Mouse (Mus musculus) forebrain, embryonic 16.5 days (tissue): ENCODE measurements around the gene Anxa6. TPM values are rescaled to one million over a fixed set of nuclear protein-coding genes. Genes with fewer than 3 reads are reported as not detected.

Source experiments
- ATAC-seq: fragments of 200-750 bp; cut with Nextera tagmentation; 2 replicates; pipeline ENCODE4 v1.8.0; 2017; ENCODE audit warnings: mild to moderate bottlenecking, moderate library complexity
- H3K27ac ChIP-seq: fragments of 300-500 bp; sonication (generic); 2 replicates; pipeline ENCODE4 v1.5.1; 2014; ENCODE audit warnings: low read length, control low read depth
- H3K27me3 ChIP-seq: fragments of 300-500 bp; sonication (generic); replicated peaks from 2 replicates; pipeline ENCODE4 v1.6.1; 2014; ENCODE audit warnings: low read length; ENCODE audit not compliant: control insufficient read depth, insufficient read depth
- H3K36me3 ChIP-seq: fragments of 300-500 bp; sonication (generic); 2 replicates; pipeline ENCODE4 v1.6.1; 2014; ENCODE audit not compliant: control insufficient read depth, insufficient read depth
- H3K4me1 ChIP-seq: fragments of 300-500 bp; sonication (generic); replicated peaks from 2 replicates; pipeline ENCODE4 v1.6.1; 2014; ENCODE audit warnings: low read length; ENCODE audit not compliant: control insufficient read depth, insufficient read depth
- H3K4me2 ChIP-seq: fragments of 300-500 bp; sonication (generic); 2 replicates; pipeline ENCODE4 v1.6.1; 2014; ENCODE audit warnings: mild to moderate bottlenecking, low read length, control low read depth
- H3K4me3 ChIP-seq: fragments of 300-500 bp; sonication (generic); replicated peaks from 2 replicates; pipeline ENCODE4 v1.5.1; 2014; ENCODE audit warnings: mild to moderate bottlenecking, low read length, control low read depth
- H3K9ac ChIP-seq: fragments of 300-500 bp; sonication (generic); replicated peaks from 2 replicates; pipeline ENCODE4 v1.6.1; 2014; ENCODE audit warnings: low read depth, low read length, control low read depth
- H3K9me3 ChIP-seq: fragments of 300-500 bp; sonication (generic); 2 replicates; pipeline ENCODE4 v1.6.1; 2016; ENCODE audit warnings: low read length; ENCODE audit not compliant: control insufficient read depth
- WGBS: fragments of 180-500 bp; shearing (Covaris S2); extraction: QIAGEN DNeasy Blood & Tissue Kit; methylation state at CpG from one replicate; pipeline ENCODE4 v1.1.7; 2014; 5-methylcytosine and 5-hydroxymethylcytosine counted together
- polyA plus RNA-seq: library from polyadenylated mRNA; unstranded; fragments of >200 nt; fragmentation: Nextera tagmentation; extraction: Ambion mirVana; gene quantifications from 2 replicates; pipeline ENCODE4 v1.2.1, GENCODE M21; 2015

Anxa6 gene
- polyA plus RNA-seq, 1 experiment from 2014 or later = 40.9 TPM

DNA sequence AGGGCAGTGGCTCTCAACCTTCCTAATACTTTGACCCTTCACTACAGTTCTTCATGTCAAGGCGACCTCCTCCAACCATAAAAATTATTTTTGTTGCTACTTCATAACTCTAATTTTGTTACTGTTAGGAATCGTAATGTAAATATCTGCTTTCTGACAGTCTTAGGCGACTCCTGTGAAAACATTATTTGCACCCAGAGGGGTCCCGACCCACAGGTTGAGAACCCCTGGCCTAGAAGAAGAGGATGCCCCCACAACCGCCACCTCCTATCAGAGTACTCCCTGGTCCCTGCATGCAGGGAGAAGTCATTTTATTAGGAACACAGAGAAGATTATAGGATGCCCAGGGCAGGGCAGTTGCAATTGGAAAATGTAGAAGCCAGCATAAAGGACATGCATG is 38.1 kb upstream of the Anxa6 start:
- no peak for ATAC-seq
- H3K4me2 ChIP-seq = no peak overlapping the region

DNA sequence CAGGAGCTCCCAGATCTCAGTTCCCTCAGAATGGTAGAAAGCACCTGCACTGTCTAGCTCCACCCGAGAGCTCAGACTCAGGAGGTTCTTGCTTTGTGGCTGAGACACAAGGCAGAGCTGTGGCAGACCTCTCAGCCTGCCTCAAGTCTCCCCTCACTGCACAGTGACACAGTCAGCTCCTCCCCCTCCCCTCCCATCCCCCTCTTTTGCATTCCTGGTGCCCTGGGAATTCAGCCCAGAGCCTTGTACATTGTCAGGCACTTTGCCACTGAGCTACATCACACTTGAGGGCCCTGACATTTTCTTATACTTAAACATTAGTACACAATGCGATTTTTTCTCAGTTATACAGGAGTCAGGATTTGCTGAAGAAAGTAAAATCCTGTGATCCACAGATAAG is 35.8 kb upstream of the Anxa6 start:
- H3K27ac ChIP-seq = no peak overlapping the region
- ATAC-seq = peak; percentile 62
- H3K27me3 ChIP-seq = no peaks in the 10 kb centered on the region
- H3K4me2 ChIP-seq = no peak overlapping the region
- no peaks in the 10 kb centered on the region for H3K9me3 ChIP-seq
- WGBS = 33% methylated on average over 2 of the region's 2 CpGs
- H3K4me3 ChIP-seq = no peak overlapping the region
- peaks cover 4% of the 10 kb centered on the region; the same call in 1 of the 2 replicates for H3K4me1 ChIP-seq
- H3K9ac ChIP-seq = no peak overlapping the region
- no peaks in the 10 kb centered on the region for H3K36me3 ChIP-seq

More for the DNA sequence above, 38.1 kb upstream of the Anxa6 start:
- no peak overlapping the region for H3K27ac ChIP-seq
- H3K27me3 ChIP-seq = no peaks in the 10 kb centered on the region
- no peak overlapping the region for H3K9ac ChIP-seq
- no peaks in the 10 kb centered on the region for H3K36me3 ChIP-seq
- peaks cover 10% of the 10 kb centered on the region for H3K4me1 ChIP-seq
- H3K4me3 ChIP-seq = no peak overlapping the region
- 93% methylated on average over 5 of the region's 5 CpGs for WGBS
- no peaks in the 10 kb centered on the region for H3K9me3 ChIP-seq

DNA sequence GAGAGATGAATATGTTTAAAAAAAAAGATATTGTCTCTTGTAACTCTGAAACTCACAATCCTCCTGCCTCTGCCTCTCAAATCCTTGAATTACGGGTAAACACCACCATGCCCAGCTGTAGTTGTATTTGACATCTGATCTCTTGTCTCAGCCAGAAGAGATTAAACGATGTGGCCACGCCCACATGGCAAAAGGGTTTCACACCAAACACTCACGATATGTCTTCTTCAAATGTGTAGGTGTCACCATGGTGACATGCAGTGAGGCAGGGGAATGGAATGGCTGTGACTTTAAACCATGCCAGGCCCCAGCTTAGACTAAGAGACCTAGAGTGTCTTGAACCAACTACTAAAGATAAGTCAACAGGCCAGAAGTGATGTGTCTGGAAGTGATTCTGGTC is 33.7 kb upstream of the Anxa6 start:
- Histone ChIP-seq H3K4me2 (no peak overlapping the region), H3K36me3 (no peaks in the 10 kb centered on the region), H3K4me3 (no peak overlapping the region), H3K27ac (no peak overlapping the region), H3K9ac (no peak overlapping the region), H3K4me1 (peaks cover 4% of the 10 kb centered on the region; the same call in 1 of the 2 replicates), H3K27me3 (no peaks in the 10 kb centered on the region), H3K9me3 (no peaks in the 10 kb centered on the region)
- no peak for ATAC-seq
- 50% methylated on average over 4 of the region's 4 CpGs for WGBS

DNA sequence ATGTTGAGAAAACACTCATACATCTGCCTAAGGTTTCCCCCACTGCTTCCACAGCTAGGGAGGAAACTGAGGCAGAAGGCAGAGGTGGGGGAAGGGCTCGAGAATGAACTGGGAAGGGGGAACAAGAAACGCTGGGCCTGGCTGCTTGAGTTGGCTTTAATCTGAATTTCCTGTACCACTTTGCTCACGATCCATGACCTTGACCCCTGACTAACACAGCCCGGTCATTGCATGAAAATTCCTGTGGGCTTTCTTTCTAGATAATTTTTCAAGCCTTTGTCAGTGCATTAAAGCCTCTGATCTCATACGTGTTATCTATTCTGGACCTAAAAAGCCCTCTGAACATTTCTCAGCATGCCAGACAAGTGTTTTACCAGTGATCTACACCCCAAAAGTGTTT is 29.6 kb upstream of the Anxa6 start:
- no peaks in the 10 kb centered on the region for H3K36me3 ChIP-seq
- H3K27ac ChIP-seq = no peak overlapping the region
- no peak overlapping the region for H3K9ac ChIP-seq
- no peak for ATAC-seq
- H3K9me3 ChIP-seq = no peaks in the 10 kb centered on the region
- H3K4me2 ChIP-seq = no peak overlapping the region
- H3K4me3 ChIP-seq = no peak overlapping the region
- 80% methylated on average over 5 of the region's 5 CpGs for WGBS
- no peaks in the 10 kb centered on the region for H3K27me3 ChIP-seq
- H3K4me1 ChIP-seq = no peaks in the 10 kb centered on the region

DNA sequence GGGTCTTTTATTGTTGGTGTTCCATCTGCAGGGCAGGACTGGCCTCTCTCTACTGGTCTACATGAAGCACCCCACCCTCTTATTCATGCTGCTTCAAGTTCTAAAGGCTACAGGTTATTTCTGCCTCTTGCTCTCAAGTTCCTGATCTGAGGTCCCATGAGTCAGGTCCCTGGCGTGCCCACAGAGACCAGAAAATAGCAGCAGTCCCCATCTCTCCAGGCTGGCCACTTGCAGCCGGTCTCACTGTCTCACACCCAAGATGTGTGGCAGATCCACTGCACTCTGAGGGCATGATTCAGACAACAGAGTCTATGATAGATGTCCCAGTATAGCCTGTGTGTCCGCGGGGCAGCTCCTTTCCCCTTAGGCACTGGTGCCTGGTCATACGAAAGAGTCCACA is 27.6 kb upstream of the Anxa6 start:
- no peak for ATAC-seq
- no peaks in the 10 kb centered on the region for H3K9me3 ChIP-seq
- 97% methylated on average over 5 of the region's 5 CpGs for WGBS
- no peak overlapping the region for H3K4me2 ChIP-seq
- H3K27me3 ChIP-seq = no peaks in the 10 kb centered on the region
- no peaks in the 10 kb centered on the region for H3K4me1 ChIP-seq
- H3K9ac ChIP-seq = no peak overlapping the region
- no peaks in the 10 kb centered on the region for H3K36me3 ChIP-seq
- no peak overlapping the region for H3K27ac ChIP-seq
- H3K4me3 ChIP-seq = no peak overlapping the region

DNA sequence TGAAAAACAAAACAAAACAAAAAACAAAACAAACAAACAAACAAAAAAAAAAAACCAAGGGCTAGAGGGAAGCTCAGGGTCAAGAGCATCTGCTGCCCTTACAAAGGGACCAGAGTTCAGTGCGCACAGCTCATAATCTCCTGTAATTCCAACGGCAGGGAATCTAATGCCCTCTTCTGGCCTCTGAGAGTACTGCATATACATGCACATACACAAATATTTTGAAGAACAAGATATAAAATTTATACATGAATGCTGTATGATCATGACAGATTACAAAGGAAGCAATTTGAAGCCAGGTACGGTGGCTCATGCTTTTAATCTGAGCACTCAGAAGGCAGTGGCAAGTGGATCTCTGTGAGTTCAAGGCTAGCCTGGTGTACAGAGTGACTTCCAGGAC is 24.3 kb upstream of the Anxa6 start:
- Histone ChIP-seq H3K36me3 (no peaks in the 10 kb centered on the region), H3K4me1 (no peaks in the 10 kb centered on the region), H3K9ac (no peak overlapping the region), H3K4me3 (no peak overlapping the region), H3K4me2 (no peak overlapping the region), H3K9me3 (no peaks in the 10 kb centered on the region), H3K27me3 (no peaks in the 10 kb centered on the region), H3K27ac (no peak overlapping the region)
- 88% methylated on average over 3 of the region's 3 CpGs for WGBS
- no peak for ATAC-seq

DNA sequence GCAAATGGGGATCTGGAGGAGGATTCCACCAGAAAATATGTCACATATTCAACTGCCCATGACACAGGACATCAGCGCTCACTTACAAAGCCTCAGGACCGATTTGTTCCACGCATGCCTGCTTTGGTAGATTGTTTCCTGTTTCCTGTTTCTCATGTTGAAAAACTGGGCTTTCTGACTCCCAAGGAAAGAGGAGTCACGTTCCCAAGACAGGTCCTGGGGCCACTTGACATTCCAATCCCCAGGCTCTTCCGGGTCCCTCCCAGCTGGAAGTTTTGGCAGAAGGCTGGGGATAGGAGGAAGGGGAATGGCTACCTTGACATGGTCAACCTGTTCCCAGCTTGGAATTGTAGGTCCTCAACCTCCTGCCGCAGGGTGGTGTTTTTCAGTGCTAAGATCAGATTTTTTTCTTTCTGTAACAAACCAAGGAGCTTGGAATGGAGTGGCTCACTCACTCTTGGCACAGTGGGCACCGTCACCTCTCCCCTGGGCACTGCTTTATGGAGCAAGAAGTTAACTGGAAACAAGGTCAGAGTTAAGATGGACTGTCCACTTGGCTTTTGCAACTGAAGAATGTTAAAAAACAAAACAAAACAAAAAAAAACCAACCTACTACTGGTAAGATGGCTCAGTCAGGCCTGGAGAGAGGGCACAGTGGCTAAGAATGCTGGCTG is 17.7 kb upstream of the Anxa6 start:
- H3K4me2 ChIP-seq = no peak overlapping the region
- ATAC-seq = no peak
- H3K27me3 ChIP-seq = no peaks in the 10 kb centered on the region
- H3K27ac ChIP-seq = no peak overlapping the region
- no peaks in the 10 kb centered on the region for H3K4me1 ChIP-seq
- no peaks in the 10 kb centered on the region for H3K36me3 ChIP-seq
- WGBS = 88% methylated on average over 7 of the region's 7 CpGs
- no peak overlapping the region for H3K9ac ChIP-seq
- no peak overlapping the region for H3K4me3 ChIP-seq
- H3K9me3 ChIP-seq = no peaks in the 10 kb centered on the region

DNA sequence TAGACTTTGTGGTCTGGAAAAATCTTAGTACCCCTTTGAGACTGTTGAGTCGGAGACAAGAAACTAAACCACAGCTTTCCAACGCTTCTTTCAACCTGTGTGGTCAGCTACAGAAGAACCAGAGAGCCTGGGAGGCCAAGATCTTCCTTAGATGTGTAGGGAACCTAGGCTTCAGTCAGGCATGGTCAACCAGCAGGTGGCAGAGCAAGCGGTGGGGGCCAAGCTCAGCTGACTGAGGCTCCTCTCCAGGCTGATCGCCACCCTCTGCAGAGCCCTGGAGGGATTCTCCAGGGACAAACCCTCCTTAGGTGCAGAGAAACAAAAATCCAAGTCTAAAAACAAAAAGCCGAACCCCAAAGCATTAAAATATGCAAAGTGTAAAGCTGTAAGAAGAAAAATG is 13.4 kb upstream of the Anxa6 start:
- H3K9ac ChIP-seq = no peak overlapping the region
- whole genome bisulfite sequencing = 60% methylated on average over 5 of the region's 5 CpGs
- H3K4me1 ChIP-seq = no peaks in the 10 kb centered on the region
- no peaks in the 10 kb centered on the region for H3K27me3 ChIP-seq
- H3K4me3 ChIP-seq = no peak overlapping the region
- ATAC-seq = no peak
- H3K36me3 ChIP-seq = no peaks in the 10 kb centered on the region
- H3K27ac ChIP-seq = no peak overlapping the region
- H3K4me2 ChIP-seq = no peak overlapping the region
- no peaks in the 10 kb centered on the region for H3K9me3 ChIP-seq

DNA sequence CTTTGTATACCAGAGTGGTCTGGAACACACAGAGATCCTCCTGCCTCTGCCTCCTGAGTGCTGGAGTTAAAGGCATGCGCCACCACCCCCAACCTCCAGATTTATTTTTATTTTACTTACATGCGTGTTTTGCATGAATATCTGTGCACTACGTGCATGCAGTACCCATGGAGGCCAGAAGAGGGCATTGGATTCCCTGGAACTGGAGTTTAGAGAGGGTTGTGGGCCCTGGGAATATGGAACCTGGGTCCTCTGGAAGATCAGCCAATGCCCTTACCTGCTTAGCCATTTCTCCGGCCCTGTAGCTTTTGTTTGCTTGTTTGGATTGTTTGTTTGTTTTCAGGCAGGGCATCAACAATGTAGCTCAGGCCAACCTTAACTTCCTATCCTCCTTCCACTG is 8.1 kb upstream of the Anxa6 start:
- Histone ChIP-seq H3K4me1 (0 out of 2 replicates have a peak, but pooled peaks cover 2% of the 10 kb centered on the region), H3K27ac (no peak overlapping the region), H3K9me3 (no peaks in the 10 kb centered on the region), H3K4me3 (no peak overlapping the region), H3K9ac (no peak overlapping the region), H3K36me3 (no peaks in the 10 kb centered on the region), H3K4me2 (no peak overlapping the region), H3K27me3 (no peaks in the 10 kb centered on the region)
- ATAC-seq = no peak
- WGBS = 80% methylated on average over 4 of the region's 4 CpGs

DNA sequence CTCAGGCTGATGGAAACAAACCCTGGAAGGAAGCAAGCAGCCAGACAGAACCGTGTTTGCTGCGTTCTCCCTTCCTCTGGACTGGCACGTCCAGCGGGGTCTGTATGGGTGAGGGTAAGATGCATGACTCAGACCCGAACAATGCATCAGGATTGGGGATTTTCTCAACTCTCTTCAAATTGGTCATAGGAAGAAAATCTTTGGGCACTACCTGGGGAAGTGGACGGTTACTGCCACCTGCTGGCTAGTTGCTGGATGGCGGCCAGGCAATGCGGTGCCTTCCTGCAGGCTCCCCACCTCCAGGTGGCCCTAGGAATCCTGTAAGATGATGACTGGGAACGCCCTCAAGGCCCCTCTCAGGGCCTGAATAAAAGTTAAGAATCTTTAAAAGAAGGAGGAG is 6.3 kb upstream of the Anxa6 start:
- H3K9ac ChIP-seq = no peak overlapping the region
- WGBS = 3% methylated on average over 9 of the region's 9 CpGs
- H3K27me3 ChIP-seq = no peaks in the 10 kb centered on the region
- no peak overlapping the region for H3K27ac ChIP-seq
- ATAC-seq = peak; percentile 62
- 0 out of 2 replicates have a peak, but pooled peaks cover 2% of the 10 kb centered on the region for H3K4me1 ChIP-seq
- H3K9me3 ChIP-seq = no peaks in the 10 kb centered on the region
- no peak overlapping the region for H3K4me3 ChIP-seq
- H3K36me3 ChIP-seq = no peaks in the 10 kb centered on the region
- H3K4me2 ChIP-seq = no peak overlapping the region
